Mouse (Mus musculus) cortical plate, adult 2 months (tissue): ENCODE measurements around the gene Phc2.

Experiments
- CTCF ChIP-seq: fragments of 200-500 bp; IDR thresholded peaks from 2 replicates; pipeline ENCODE4 v1.5.1; 2011; ENCODE audit warnings: mild to moderate bottlenecking, control low read depth, low read length; ENCODE audit not compliant: insufficient read depth; ENCODE audit errors: extremely low read depth
- POLR2A ChIP-seq: fragments of 200-500 bp; IDR thresholded peaks from 2 replicates; pipeline ENCODE4 v1.6.1; 2011; ENCODE audit warnings: mild to moderate bottlenecking, low read length, control low read depth; ENCODE audit not compliant: insufficient read depth; ENCODE audit errors: extremely low read depth

DNA sequence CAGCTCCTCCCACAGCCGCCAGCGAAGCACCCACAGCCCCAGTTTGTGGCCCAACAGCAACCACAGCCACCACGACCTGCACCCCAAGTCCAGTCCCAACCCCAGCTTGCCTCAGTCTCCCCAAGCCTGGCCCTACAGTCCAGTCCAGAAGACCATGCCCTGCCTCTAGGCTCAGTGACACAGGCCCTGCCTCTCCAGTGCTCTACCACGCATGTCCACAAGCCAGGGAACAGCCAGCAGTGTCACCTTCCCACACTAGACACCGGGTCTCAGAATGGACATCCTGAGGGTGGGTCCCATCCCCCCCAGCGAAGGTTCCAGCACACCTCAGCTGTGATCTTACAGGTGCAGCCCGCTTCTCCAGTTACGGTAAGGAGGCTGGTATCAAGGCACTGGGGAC lies 68.4 kb downstream of the Phc2 start:
- TF ChIP-seq POLR2A = no peak
- TF ChIP-seq CTCF = no peak
